Mouse (Mus musculus) c-Kit-positive CD71-negative TER-119-negative erythroid progenitor cells, embryonic 14.5 days (primary cell): Measurements from ENCODE around the gene E2f4.

Source experiments
- DNase-seq: peaks from one replicate; pipeline ENCODE4 v3.0.0-alpha.2; 2013; ENCODE audit warnings: low read depth

E2f4 gene

GRCm38 (mm10) chr8:105318662-105319190 lies 21.3 kb downstream of the E2f4 start:
- DNase-seq: no peak

GRCm38 (mm10) chr8:105323183-105323582 lies 25.7 kb downstream of the E2f4 start:
- no peak for DNase-seq

- no peak for DNase-seq
Measured at GRCm38 (mm10) chr8:105325641-105326093, 28.2 kb downstream of the E2f4 start.

- peak; percentile 94 for DNase-seq
Measured at GRCm38 (mm10) chr8:105326141-105326672, 28.7 kb downstream of the E2f4 start, which contains the start of the genes Lrrc29 and Tmem208. Gene Lrrc29 (minus strand): TSS chr8:105326278. Gene Tmem208 (plus strand): TSS chr8:105326354.

- no peak for DNase-seq
Measured at GRCm38 (mm10) chr8:105326968-105327367, 29.5 kb downstream of the E2f4 start.

- no peak for DNase-seq
Measured at GRCm38 (mm10) chr8:105330325-105330724, 32.9 kb downstream of the E2f4 start.

GRCm38 (mm10) chr8:105331469-105331868 lies 34.0 kb downstream of the E2f4 start:
- DNase-seq: no peak

- no peak for DNase-seq
Measured at GRCm38 (mm10) chr8:105331931-105332330, 34.5 kb downstream of the E2f4 start.

GRCm38 (mm10) chr8:105332523-105332922 lies 35.1 kb downstream of the E2f4 start:
- DNase-seq: no peak

GRCm38 (mm10) chr8:105336373-105337130 lies 39.1 kb downstream of the E2f4 start:
- no peak for DNase-seq

GRCm38 (mm10) chr8:105338992-105339391 lies 41.5 kb downstream of the E2f4 start:
- no peak for DNase-seq

- DNase-seq: no peak
Measured at GRCm38 (mm10) chr8:105339886-105340635, 42.6 kb downstream of the E2f4 start.

- no peak for DNase-seq
Measured at GRCm38 (mm10) chr8:105341399-105341798, 43.9 kb downstream of the E2f4 start.

GRCm38 (mm10) chr8:105342768-105343167 lies 45.3 kb downstream of the E2f4 start:
- DNase-seq: no peak

- no peak for DNase-seq
Measured at GRCm38 (mm10) chr8:105343791-105344574, 46.5 kb downstream of the E2f4 start.

- DNase-seq: no peak
Measured at GRCm38 (mm10) chr8:105345061-105345975, 47.9 kb downstream of the E2f4 start.

GRCm38 (mm10) chr8:105346611-105347427 lies 49.4 kb downstream of the E2f4 start:
- DNase-seq: no peak

GRCm38 (mm10) chr8:105347428-105348221 lies 50.2 kb downstream of the E2f4 start, which contains the start of gene Fhod1:
Gene Fhod1 (minus strand): TSS chr8:105347953.
- DNase-seq: peak; percentile 88
